15 mouse cellular contexts compared by ENCODE assay signal in the genomic region with DNA sequence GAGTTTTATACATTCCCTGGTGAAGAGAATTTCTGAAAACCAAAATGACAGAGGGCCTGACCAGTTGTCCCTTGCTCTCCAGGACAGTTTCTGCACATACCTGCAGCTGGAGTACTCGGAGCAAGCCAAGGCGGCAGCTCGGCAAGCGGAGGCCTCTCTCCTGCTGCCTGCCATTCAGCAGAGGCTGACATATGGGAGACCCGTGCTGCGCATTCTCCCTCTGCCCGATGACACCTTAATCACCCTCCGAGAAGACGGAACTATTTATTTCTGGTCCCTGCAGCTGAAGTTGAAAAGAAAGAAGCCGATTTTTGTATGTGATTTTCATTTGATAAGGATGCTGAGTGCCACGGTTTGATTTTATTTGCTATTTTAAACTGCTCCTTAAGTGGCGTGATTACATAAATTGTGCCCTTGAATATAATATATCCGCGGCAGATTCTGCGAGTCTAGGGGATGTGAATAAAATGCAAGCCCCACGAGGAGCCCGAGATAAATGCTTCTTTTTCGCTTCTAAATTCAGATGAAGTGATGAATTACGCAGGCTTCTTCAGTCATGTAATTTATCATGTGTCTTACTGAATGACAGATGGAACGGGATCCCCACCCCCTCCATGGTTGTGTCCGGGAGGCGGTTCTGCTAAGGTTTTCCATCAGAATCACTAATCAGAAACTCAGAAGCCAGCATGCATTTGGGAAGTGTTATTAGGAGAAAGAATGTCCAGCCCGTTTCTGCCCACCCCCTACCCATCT. TPM values are rescaled to one million over a fixed set of nuclear protein-coding genes. Genes with fewer than 3 reads are reported as not detected.
DNase-seq lines count a peak whose midpoint lies in the region; ATAC-seq lines count a peak whose summit lies in the region.
"Had no signal": no experiment of that assay in that cellular context is flagged by ENCODE, and none has a peak within 500 bp of the region (broad histone marks: within the 10 kb centered on the region; RNA-seq: fewer than 3 reads in every experiment).

No protein-coding gene starts in this region.

- DNase-seq in cerebellum, postnatal 36 days, result peak; percentile 15 to 18
- DNase-seq in cerebellum, adult 11-12 months, result no peak
- DNase-seq in right cerebral cortex, postnatal 4 days, result peak; percentile 60
- DNase-seq in right cerebral cortex, postnatal 14 days, result no peak
- DNase-seq in layer of hippocampus, adult 9-10 months (ENCODE audit: low spot score), result peak; percentile 42
- DNase-seq in urinary bladder, postnatal 4 days (ENCODE audit: low spot score in 2 of 2), result no peak
- DNase-seq in kidney, postnatal 14 days, result no peak
- DNase-seq: lung, postnatal 14 days; thymus, postnatal 25 days had no signal

- peak overlapping the region; percentile 15 for H3K9ac ChIP-seq in neural tube, embryonic 15.5 days (replicated peaks)
- H3K9ac ChIP-seq: embryonic facial prominence, embryonic 15.5 days; liver, embryonic 12.5 days had no signal

- no peaks in the 10 kb centered on the region for H3K36me3 ChIP-seq in neural tube, embryonic 15.5 days
- H3K36me3 ChIP-seq: embryonic facial prominence, embryonic 15.5 days; liver, embryonic 12.5 days had no signal

- H3K4me2 ChIP-seq in neural tube, embryonic 15.5 days, result peak overlapping the region; percentile 20; the same call in 1 of the 2 replicates
- H3K4me2 ChIP-seq: embryonic facial prominence, embryonic 15.5 days; liver, embryonic 12.5 days had no signal

- H3K9me3 ChIP-seq in neural tube, embryonic 15.5 days (replicated peaks), result no peaks in the 10 kb centered on the region
- H3K9me3 ChIP-seq: embryonic facial prominence, embryonic 15.5 days; liver, embryonic 12.5 days had no signal

- 43% methylated on average over 23 of the region's 23 CpGs for WGBS in neural tube, embryonic 15.5 days

- no peak overlapping the region for H3K4me3 ChIP-seq in neural tube, embryonic 15.5 days (replicated peaks)
- H3K4me3 ChIP-seq: embryonic facial prominence, embryonic 15.5 days; liver, embryonic 12.5 days had no signal

- peak overlapping the region; percentile 61 for H3K27ac ChIP-seq in neural tube, embryonic 15.5 days (replicated peaks)
- H3K27ac ChIP-seq: embryonic facial prominence, embryonic 15.5 days; liver, embryonic 12.5 days had no signal

- no peaks in the 10 kb centered on the region for H3K27me3 ChIP-seq in neural tube, embryonic 15.5 days (replicated peaks)
- H3K27me3 ChIP-seq: embryonic facial prominence, embryonic 15.5 days; liver, embryonic 12.5 days had no signal

- H3K4me1 ChIP-seq in neural tube, embryonic 15.5 days, result peaks cover 9% of the 10 kb centered on the region
- H3K4me1 ChIP-seq: embryonic facial prominence, embryonic 15.5 days; liver, embryonic 12.5 days had no signal

- no peak for ATAC-seq in neural tube, embryonic 15.5 days (ENCODE audit: low FRiP score)
- ATAC-seq: intestine, embryonic 16.5 days; liver, embryonic 12.5 days had no signal

RNA-seq across cellular contexts. Expression of gene Wdr95, which starts 24.9 kb away (rescaled TPM):
- 0.12 and 0.36 TPM in 2 replicates for polyA plus RNA-seq in neural tube, embryonic 15.5 days (2015; fragmentation: Nextera tagmentation; extraction: Ambion mirVana)
- polyA plus RNA-seq: heart, embryonic 14.5 days; intestine, embryonic 16.5 days; liver, embryonic 12.5 days; stomach, embryonic 14.5 days had no signal

Comparison
In these comparisons a context has a peak if more than half of its experiments do, and no peak if none do; other contexts are left out.
1. DNase-seq: peak in cerebellum, postnatal 36 days (2 of 2), right cerebral cortex, postnatal 4 days (single experiment) and layer of hippocampus, adult 9-10 months (single experiment); none in cerebellum, adult 11-12 months (single experiment), right cerebral cortex, postnatal 14 days (single experiment), urinary bladder, postnatal 4 days (0 of 2) and kidney, postnatal 14 days (single experiment).